Mouse (Mus musculus): Measurements from ENCODE around the gene Gad1.

Gene Gad1

DNA sequence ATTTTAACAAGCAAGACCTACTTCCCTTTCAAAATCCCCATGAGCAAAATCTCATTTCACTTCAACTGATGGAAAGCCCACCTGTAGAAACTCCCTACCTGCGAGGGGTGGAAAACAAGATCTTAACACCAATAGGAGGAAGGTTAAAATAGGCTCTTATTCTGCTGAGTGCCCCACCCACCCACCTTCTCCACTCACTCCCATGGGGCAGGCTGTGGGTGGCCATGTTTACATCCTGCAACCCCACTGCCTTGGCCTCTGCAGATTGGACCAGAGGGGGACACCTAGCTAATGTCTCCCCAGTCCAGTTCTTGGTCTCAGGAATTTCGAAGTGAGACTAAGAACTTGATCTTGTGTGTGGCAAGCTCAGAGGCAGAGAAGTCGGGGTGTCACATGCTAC, 77.0 kb downstream of the Gad1 start:
- no peak for DNase-seq

DNA sequence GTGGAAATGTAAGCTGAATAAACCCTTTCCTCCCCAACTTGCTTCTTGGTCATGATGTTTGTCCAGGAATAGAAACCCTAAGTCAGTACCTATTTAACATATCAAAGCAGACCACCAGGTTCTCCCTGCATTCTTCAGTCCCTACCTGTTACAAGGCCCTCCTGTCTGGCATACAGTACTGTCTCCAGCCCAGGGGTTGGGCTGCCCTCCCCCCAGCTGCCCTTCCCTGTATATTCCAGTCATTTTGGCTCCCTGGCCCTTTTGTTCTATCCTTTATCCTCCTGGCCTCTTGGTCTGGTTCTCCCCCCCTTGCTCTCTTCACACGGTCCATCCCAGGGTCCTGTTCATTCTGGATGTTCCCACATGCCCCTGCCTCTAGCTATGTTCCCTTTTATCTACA, 78.4 kb downstream of the Gad1 start:
- DNase-seq = no peak

DNA sequence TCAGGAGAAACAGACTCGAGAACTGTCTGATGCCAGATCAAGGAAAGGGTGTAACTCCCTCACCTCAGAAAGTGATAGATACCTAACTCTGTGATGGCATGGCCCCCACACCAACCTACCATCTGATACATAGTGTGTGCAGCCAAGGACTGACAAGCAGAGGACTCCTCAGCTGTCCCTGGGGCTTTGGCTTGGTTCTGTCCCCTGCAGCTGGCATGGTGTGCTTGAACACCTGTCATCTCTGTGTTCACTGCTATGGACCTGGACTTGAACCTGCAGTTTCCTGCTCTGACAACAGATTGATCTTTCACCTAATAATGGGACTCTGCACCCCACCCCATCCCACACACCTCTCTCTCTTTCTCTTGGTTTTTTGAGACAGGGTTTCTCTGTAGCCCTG, 79.5 kb downstream of the Gad1 start:
- no peak for DNase-seq

DNA sequence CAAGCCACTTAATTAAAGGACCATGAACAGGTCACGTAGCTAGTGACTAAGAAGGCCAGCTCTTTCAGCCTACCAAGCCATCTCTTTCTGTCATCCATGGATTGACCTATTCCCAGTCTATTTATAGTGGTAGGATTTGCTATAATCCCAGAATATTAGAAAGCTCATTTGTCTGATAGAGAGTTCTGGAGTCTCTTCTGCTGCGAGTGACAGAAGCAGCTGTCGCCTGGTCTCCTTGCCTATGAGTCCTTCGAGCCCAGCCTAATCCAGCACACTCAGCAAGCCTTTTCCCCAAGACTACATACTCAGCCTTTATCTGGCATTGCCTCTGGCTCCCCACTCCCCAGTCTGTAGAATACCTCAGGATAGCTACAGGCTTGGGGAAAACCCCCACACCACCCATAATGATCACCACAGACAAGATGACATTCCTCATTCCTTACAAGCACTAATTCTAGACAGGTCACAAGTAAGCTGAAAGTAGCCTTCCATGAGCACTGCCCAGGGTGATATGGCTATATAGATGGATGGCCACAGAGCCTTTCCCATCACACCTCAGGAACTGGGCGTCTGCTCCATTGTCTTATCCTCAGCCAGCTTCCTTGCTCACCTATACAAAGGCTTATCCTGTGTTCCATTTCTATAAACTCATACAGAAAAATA, 81.3 kb downstream of the Gad1 start:
- DNase-seq = no peak

DNA sequence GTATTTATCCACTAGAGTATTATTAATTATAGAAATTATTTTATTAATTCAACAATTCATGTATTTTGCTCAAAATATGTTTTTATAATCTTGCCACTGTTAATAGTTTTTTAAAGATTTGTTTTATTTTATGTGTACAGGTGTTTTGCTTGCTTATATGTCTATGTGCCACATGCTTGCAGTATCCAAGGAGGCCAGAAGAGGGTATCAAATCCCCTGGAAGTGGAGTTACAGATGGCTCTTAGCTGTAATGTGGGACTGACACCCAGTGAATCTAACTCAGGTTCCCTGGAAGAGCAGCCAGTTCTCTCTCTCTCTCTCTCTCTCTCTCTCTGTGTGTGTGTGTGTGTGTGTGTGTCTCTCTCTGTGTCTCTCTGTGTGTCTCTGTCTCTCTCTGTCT, 88.1 kb downstream of the Gad1 start:
- DNase-seq = no peak

DNA sequence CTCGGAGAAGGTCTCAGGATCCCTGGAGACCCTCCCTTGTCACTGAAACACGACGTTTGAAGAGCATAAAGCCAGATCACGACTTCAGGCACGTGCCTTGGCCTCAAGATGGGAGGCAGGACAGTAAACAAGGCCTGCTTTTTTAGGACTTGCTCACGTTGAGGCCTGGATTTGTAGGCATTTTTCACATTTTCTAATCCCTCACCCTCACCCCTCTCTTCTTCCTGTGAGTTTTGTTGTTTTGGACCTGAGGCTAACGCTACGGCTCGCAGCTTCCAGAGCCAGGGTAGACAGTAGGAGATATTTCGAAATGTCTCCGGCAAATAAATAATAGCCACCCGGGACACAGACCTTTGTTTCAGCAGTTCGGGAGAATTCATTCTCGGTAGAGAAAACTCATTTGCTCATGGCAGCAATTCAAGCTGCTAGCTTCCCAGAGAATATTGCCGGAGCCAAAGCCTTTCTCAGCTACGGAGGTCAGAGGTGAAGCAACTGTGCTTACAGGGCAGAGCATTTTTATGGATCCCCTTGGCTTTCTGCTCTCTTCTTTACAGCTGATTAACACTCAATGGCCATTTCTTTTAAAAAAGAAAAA, 90.2 kb downstream of the Gad1 start:
- no peak for DNase-seq

DNA sequence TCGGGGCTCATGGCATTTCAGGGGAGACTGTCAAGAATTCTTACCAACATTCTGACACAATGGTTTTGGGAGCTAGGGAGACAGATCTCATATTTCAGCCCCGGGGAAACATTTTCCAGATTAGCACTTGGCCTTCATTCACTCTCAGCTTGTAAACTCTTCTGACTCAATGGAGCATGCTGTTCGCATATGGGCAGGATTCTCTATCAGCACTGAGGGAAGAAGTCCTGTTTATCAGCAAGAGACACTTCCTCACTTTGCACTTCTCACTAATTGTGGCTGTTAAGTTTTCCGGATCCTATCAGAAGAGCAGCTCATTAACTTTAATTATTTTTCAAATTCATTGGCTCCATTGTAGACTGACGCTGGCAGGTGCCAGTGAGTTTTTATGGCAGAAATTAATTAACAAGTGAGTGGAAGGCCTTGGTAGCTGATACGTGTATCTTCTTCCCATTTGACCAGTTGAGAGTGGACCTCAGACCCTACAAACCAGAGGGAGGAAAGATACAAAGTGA, 92.5 kb downstream of the Gad1 start:
- no peak for DNase-seq

DNA sequence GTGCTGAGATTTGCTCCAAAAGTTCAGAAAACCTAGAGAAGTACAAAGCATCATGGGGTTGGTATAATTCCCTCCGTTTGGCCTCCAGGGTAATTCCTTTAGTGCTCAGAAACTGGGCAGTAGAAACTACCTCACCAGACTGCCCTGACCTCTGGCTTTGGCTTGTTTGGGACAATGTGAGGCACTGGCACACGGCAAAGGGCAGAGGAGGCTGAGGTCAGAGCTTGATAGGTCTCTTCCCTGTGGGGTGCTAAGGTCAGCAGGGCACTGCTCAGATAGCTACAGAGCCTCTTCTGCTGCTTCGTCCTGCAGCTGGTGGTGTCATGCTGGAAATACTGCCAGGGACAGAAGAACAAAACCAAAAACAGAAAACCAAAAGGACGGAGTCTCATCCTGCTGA, 94.8 kb downstream of the Gad1 start:
- DNase-seq = no peak

DNA sequence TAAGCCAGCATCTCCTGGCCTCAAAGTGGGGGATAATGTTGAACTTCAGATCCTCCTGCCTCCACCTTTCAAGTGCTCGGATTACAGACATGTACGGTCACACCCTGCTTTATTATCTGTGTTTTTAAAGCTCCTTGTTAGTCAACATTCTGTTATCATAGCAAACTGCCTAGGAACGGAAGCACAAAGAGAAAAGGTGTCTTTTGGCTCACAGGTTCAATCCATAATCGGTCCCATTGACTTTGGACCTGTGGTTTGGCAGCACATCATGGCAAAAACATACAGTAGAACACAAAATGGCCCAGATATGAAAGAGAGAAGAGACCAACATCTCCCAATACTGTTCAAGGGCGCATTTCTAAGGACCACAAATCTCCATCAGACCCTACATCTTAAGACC, 95.4 kb downstream of the Gad1 start:
- no peak for DNase-seq

DNA sequence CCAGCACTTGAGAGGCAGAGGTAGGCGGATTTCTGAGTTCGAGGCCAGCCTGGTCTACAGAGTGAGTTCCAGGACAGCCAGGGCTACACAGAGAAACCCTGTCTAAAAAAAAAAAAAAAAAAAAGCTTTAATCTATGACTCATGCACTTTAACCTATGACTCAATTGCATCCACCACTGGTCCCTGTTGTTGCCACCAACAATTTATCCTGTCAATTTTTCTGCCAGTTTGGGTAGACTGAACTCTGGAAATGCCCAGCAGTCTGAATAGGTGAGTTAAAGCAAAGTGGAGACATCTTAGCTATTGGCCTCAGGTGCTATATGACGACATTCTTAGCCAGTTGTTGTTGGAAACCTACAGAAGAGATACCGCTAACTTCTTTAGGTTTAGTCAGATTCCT, 96.6 kb downstream of the Gad1 start:
- DNase-seq = no peak
